Comparison of ENCODE assay signal across 4 mouse cellular contexts in the genomic region with DNA sequence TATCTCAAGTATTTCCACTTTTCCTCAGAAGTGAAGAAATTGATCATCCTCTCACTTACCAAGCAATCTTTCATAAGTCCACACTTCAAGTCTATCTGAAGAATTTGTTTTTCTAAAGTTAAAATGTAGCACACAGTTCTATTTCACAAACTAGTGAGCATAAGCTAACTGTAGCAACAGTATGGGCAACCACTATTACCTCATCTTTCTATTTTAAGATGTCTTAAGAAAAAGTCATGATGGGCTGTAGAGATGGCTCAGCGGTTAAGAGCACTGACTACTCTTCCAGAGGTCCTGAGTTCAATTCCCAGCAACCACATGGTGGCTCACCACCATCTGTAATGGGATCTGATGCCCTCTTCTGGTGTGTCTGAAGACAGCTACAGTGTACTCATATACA. TPM values are rescaled to one million over a fixed set of nuclear protein-coding genes. Genes with fewer than 3 reads are reported as not detected.
DNase-seq lines count a peak whose midpoint lies in the region; ATAC-seq and TF ChIP-seq lines count a peak whose summit lies in the region.
"Not testable (repeated sequence)": the region's sequence is repeated elsewhere in the genome, so short reads cannot be mapped to it uniquely, and the experiment has no call there.

No protein-coding gene starts in this region.

- in situ Hi-C loops in CH12.LX (cut with MboI; ENCODE audit: low pct_ligation_motif_present, low pct_unique_long_range_greater_than_20kb, low sequenced_read_pairs); Patski (cut with MboI; ENCODE audit: low pct_unique_long_range_greater_than_20kb): not testable (repeated sequence)

- not testable (repeated sequence) for H3K27ac ChIP-seq in CH12.LX (ENCODE audit: insufficient read depth, low read depth)

- H3K27me3 ChIP-seq in CH12.LX (replicated peaks); Patski: not testable (repeated sequence)

- TF ChIP-seq RAD21 in CH12.LX (IDR thresholded peaks at IDR 0.05; ENCODE audit: low read depth, low read length): not testable (repeated sequence)

- POLR2A ChIA-PET in Patski (lab: Charles Lee): interaction anchor here (0.9 kb wide), 1 partner anchor 44 kb away, joined by 3 read pairs; no protein-coding TSS in a partner anchor

- ATAC-seq in Patski: not testable (repeated sequence)

- peaks cover 6 to 23% of the 10 kb centered on the region in 2 experiments; a peak in 3 of 4 replicates for H3K4me1 ChIP-seq in CH12.LX (ENCODE audit: control insufficient read depth in 1 of 2, insufficient read depth in 2 of 2)

- TF ChIP-seq CTCF in CH12.LX (conservative IDR thresholded peaks at IDR 0.05 in 1 of 2, IDR thresholded peaks at IDR 0.05 in 1 of 2; ENCODE audit: low read depth in 2 of 2, low read length in 2 of 2): not testable (repeated sequence)
- TF ChIP-seq CTCF in Patski (IDR thresholded peaks at IDR 0.05): peak; percentile 17

- H3K36me3 ChIP-seq in CH12.LX (replicated peaks in 1 of 2; ENCODE audit: control insufficient read depth in 1 of 2, insufficient read depth in 1 of 2, low read length in 1 of 2): peaks cover 12 to 38% of the 10 kb centered on the region in 2 experiments

- TF ChIP-seq POLR2A in CH12.LX (IDR thresholded peaks at IDR 0.05; ENCODE audit: low read depth, low read length): not testable (repeated sequence)

- not testable (repeated sequence) for H3K9ac ChIP-seq in CH12.LX (ENCODE audit: insufficient read depth, low read depth)

- H3K4me2 ChIP-seq in CH12.LX (ENCODE audit: insufficient read depth, low read depth, poor library complexity, severe bottlenecking): not testable (repeated sequence)

- H3K9me3 ChIP-seq in CH12.LX (replicated peaks; ENCODE audit: low read length): not testable (repeated sequence)

- not testable (repeated sequence) for TF ChIP-seq EP300 in CH12.LX (IDR thresholded peaks at IDR 0.05; ENCODE audit: low read length)

- H3K79me2 ChIP-seq in CH12.LX (replicated peaks; ENCODE audit: control insufficient read depth, extremely low read depth, insufficient read depth, poor library complexity, severe bottlenecking): peaks cover 44% of the 10 kb centered on the region

- CTCF ChIA-PET in Patski (lab: Charles Lee): not testable (repeated sequence)

- dilution Hi-C loops in CH12.LX (cut with MboI; ENCODE audit: extremely low pct_ligation_motif_present, extremely low pct_unique_long_range_greater_than_20kb, low sequenced_read_pairs): not testable (repeated sequence)

- DNase-seq in 416B (ENCODE audit: low read depth): peak; percentile 49
- DNase-seq in CH12.LX (ENCODE audit: extremely low read depth); Patski (ENCODE audit: low read depth, low spot score): not testable (repeated sequence)
- DNase-seq in heart, adult 11 months: peak; percentile 10

- H3K4me3 ChIP-seq in CH12.LX (replicated peaks in 1 of 3; ENCODE audit: low read depth in 2 of 3, low read length in 2 of 3, poor library complexity in 1 of 3): not testable (repeated sequence)

TF ChIP-seq in CH12.LX, 34 proteins besides CTCF, POLR2A, EP300 and RAD21:
- peak; percentile 68 for TF ChIP-seq JUN (IDR thresholded peaks at IDR 0.05; ENCODE audit: insufficient read depth, low read depth, low read length)
- TF ChIP-seq JUND (conservative IDR thresholded peaks at IDR 0.05; ENCODE audit: low read depth, low read length): peak; percentile 64; the same call in 1 of the 2 replicates
- peak; percentile 78 for TF ChIP-seq MEF2A (IDR thresholded peaks at IDR 0.05; ENCODE audit: borderline replicate concordance, low read depth, low read length)
TF ChIP-seq in CH12.LX: peak in this region for 3; not testable (repeated sequence) for 31.

RNA-seq across cellular contexts. Expression of a gene that starts 13.9 kb away (rescaled TPM):
- total RNA-seq in CH12.LX (2012; rRNA removed): 37.6 and 42.5 TPM in 2 replicates
- total RNA-seq in CH12.LX (2014; rRNA removed): 29.8 and 33.8 TPM in 2 replicates
- polyA plus RNA-seq in CH12.LX (2012; ENCODE audit: insufficient read length, low read depth): 50.8 and 56.3 TPM in 2 replicates
- polyA plus RNA-seq in Patski (2021): 114 TPM

RNA-seq across cellular contexts. Expression of a gene that starts 49.0 kb away (rescaled TPM):
- total RNA-seq in CH12.LX (2012; rRNA removed): 101 and 106 TPM in 2 replicates
- 153 and 158 TPM in 2 replicates for total RNA-seq in CH12.LX (2014; rRNA removed)
- 123 and 124 TPM in 2 replicates for polyA plus RNA-seq in CH12.LX (2012; ENCODE audit: insufficient read length, low read depth)
- 43.5 TPM for polyA plus RNA-seq in Patski (2021)
